Mouse (Mus musculus) CH12.LX (cell line): ENCODE data around the gene Siglecg. TPM values are rescaled to one million over a fixed set of nuclear protein-coding genes. Genes with fewer than 3 reads are reported as not detected.

Source experiments
- DNase-seq: peaks from one replicate; pipeline ENCODE4 v3.0.0-alpha.2; 2013; ENCODE audit errors: extremely low read depth
- H3K27ac ChIP-seq: 2 replicates; pipeline ENCODE4 v1.5.1; 2012; ENCODE audit warnings: low read depth, mild to moderate bottlenecking, control low read depth, moderate library complexity; ENCODE audit not compliant: insufficient read depth
- H3K27me3 ChIP-seq: replicated peaks from 2 replicates; pipeline ENCODE3; 2012; ENCODE audit warnings: inconsistent platforms
- H3K36me3 ChIP-seq, 2 experiments: replicated peaks in 1 of 2; 2 replicates each; pipeline versions ENCODE3 to v1.6.1; 2012; ENCODE audit warnings: inconsistent platforms in 1 of 2, low read length in 1 of 2, mild to moderate bottlenecking in 1 of 2, mixed read lengths in 1 of 2, moderate library complexity in 1 of 2; ENCODE audit not compliant: control insufficient read depth in 1 of 2, insufficient read depth in 1 of 2
- H3K4me1 ChIP-seq, 2 experiments: 2 replicates each; pipeline ENCODE4 v1.6.1; 2012; ENCODE audit warnings: inconsistent platforms in 1 of 2, moderate library complexity in 1 of 2; ENCODE audit not compliant: insufficient read depth in 2 of 2, control insufficient read depth in 1 of 2
- H3K4me2 ChIP-seq: 2 replicates; pipeline ENCODE4 v1.6.1; 2012; ENCODE audit warnings: low read depth, mild to moderate bottlenecking, control low read depth; ENCODE audit not compliant: poor library complexity, insufficient read depth, severe bottlenecking
- H3K4me3 ChIP-seq, 3 experiments: fragments of 150-350 bp in 1 of 3; sonication (generic) in 1 of 3; replicated peaks in 1 of 3; 2 replicates each; pipeline versions ENCODE3 to v1.5.1; 2011 to 2012; ENCODE audit warnings: low read depth in 2 of 3, low read length in 2 of 3, mild to moderate bottlenecking in 2 of 3, moderate library complexity in 2 of 3, control low read depth in 1 of 3, improper control_type of control experiment in 1 of 3, inconsistent platforms in 1 of 3, mixed read lengths in 1 of 3; ENCODE audit not compliant: poor library complexity in 1 of 3
- H3K79me2 ChIP-seq: replicated peaks from 2 replicates; pipeline ENCODE4 v1.6.1; 2012; ENCODE audit warnings: mild to moderate bottlenecking, moderate library complexity; ENCODE audit not compliant: control insufficient read depth, poor library complexity, insufficient read depth, severe bottlenecking; ENCODE audit errors: extremely low read depth
- H3K9ac ChIP-seq: 2 replicates; pipeline ENCODE4 v1.6.1; 2012; ENCODE audit warnings: low read depth, mild to moderate bottlenecking, control low read depth, moderate library complexity; ENCODE audit not compliant: insufficient read depth
- H3K9me3 ChIP-seq: replicated peaks from 2 replicates; pipeline ENCODE3; 2012; ENCODE audit warnings: low read length, inconsistent platforms, mixed read lengths
- BHLHE40 ChIP-seq: IDR thresholded peaks from 2 replicates; pipeline ENCODE4 v1.6.1; 2011; ENCODE audit warnings: mild to moderate bottlenecking, low read depth, low read length, improper control_type of control experiment
- CHD2 ChIP-seq: IDR thresholded peaks from 2 replicates; pipeline ENCODE4 v1.6.1; 2011; ENCODE audit warnings: low read length, improper control_type of control experiment
- CTCF ChIP-seq, 2 experiments: IDR thresholded peaks in 1 of 2; conservative IDR thresholded peaks in 1 of 2; 2 replicates each; pipeline ENCODE4 v1.5.1; 2011 to 2012; ENCODE audit warnings: low read depth in 2 of 2, low read length in 2 of 2, improper control_type of control experiment in 1 of 2, inconsistent platforms in 1 of 2, mild to moderate bottlenecking in 1 of 2, moderate library complexity in 1 of 2
- ELF1 ChIP-seq: IDR thresholded peaks from 2 replicates; pipeline ENCODE4 v1.6.1; 2014; ENCODE audit warnings: low read depth, mild to moderate bottlenecking, inconsistent platforms, low read length, improper control_type of control experiment
- EP300 ChIP-seq: IDR thresholded peaks from 2 replicates; pipeline ENCODE4 v1.6.1; 2011; ENCODE audit warnings: low read length, improper control_type of control experiment
- MAX ChIP-seq: IDR thresholded peaks from 2 replicates; pipeline ENCODE4 v1.6.1; 2011; ENCODE audit warnings: low read length, improper control_type of control experiment
- MAZ ChIP-seq: IDR thresholded peaks from 2 replicates; pipeline ENCODE4 v1.6.1; 2012; ENCODE audit warnings: low read depth, mild to moderate bottlenecking, inconsistent platforms, low read length, improper control_type of control experiment, moderate library complexity
- MXI1 ChIP-seq: IDR thresholded peaks from 2 replicates; pipeline ENCODE4 v1.6.1; 2011; ENCODE audit warnings: mild to moderate bottlenecking, low read depth, low read length, improper control_type of control experiment
- NELFE ChIP-seq: IDR thresholded peaks from 2 replicates; pipeline ENCODE4 v1.6.1; 2011; ENCODE audit warnings: low read depth, low read length, improper control_type of control experiment
- NRF1 ChIP-seq: IDR thresholded peaks from 2 replicates; pipeline ENCODE4 v1.6.1; 2014; ENCODE audit warnings: low read depth, mild to moderate bottlenecking, inconsistent platforms, low read length, improper control_type of control experiment, moderate library complexity
- PAX5 ChIP-seq: IDR thresholded peaks from 2 replicates; pipeline ENCODE4 v1.6.1; 2012; ENCODE audit warnings: low read length, inconsistent platforms, mixed read lengths
- RAD21 ChIP-seq: IDR thresholded peaks from 2 replicates; pipeline ENCODE4 v1.6.1; 2011; ENCODE audit warnings: low read depth, mild to moderate bottlenecking, low read length, improper control_type of control experiment, moderate library complexity
- SMC3 ChIP-seq: IDR thresholded peaks from 2 replicates; pipeline ENCODE4 v1.6.1; 2011; ENCODE audit warnings: low read depth, low read length, improper control_type of control experiment
- TBP ChIP-seq: conservative IDR thresholded peaks from 2 replicates; pipeline ENCODE4 v1.6.1; 2011; ENCODE audit warnings: low read depth, low read length, improper control_type of control experiment
- TCF12 ChIP-seq: IDR thresholded peaks from 2 replicates; pipeline ENCODE4 v1.6.1; 2014; ENCODE audit warnings: low read depth, mild to moderate bottlenecking, inconsistent platforms, low read length, improper control_type of control experiment
- UBTF ChIP-seq: IDR thresholded peaks from 2 replicates; pipeline ENCODE4 v1.6.1; 2012; ENCODE audit warnings: low read depth, mild to moderate bottlenecking, inconsistent platforms, low read length, improper control_type of control experiment, moderate library complexity
- USF1 ChIP-seq: IDR thresholded peaks from 2 replicates; pipeline ENCODE4 v1.6.1; 2014; ENCODE audit warnings: low read depth, mild to moderate bottlenecking, inconsistent platforms, low read length, improper control_type of control experiment
- ZC3H11A ChIP-seq: IDR thresholded peaks from 2 replicates; pipeline ENCODE4 v1.6.1; 2012; ENCODE audit warnings: low read depth, mild to moderate bottlenecking, inconsistent platforms, low read length, improper control_type of control experiment
- ZNF384 ChIP-seq: IDR thresholded peaks from 2 replicates; pipeline ENCODE4 v1.6.1; 2012; ENCODE audit warnings: low read depth, low read length, improper control_type of control experiment, inconsistent platforms
- dilution Hi-C: fragments of 300-500 bp; cut with MboI; formaldehyde crosslinking; loops from 2 replicates; pipeline ENCODE4 v1.14.3; 2020; ENCODE audit warnings: low sequenced_read_pairs; ENCODE audit not compliant: extremely low pct_unique_long_range_greater_than_20kb, extremely low pct_ligation_motif_present
- in situ Hi-C: fragments of 300-500 bp; cut with MboI; formaldehyde crosslinking; loops from 3 replicates; pipeline ENCODE4 v1.14.3; 2019; ENCODE audit warnings: low sequenced_read_pairs, low pct_ligation_motif_present, low pct_unique_long_range_greater_than_20kb, mixed read lengths
- polyA plus RNA-seq: library from polyadenylated mRNA; unstranded; fragments of >175 nt; gene quantifications from 2 replicates; pipeline ENCODE4 v1.2.1, GENCODE M21; 2012; ENCODE audit warnings: low read depth; ENCODE audit not compliant: insufficient read length
- total RNA-seq, 2 experiments: library from RNA; depleted of rRNA; stranded (reverse); fragments of 300-350 nt in 1 of 2; fragments of >200 nt in 1 of 2; gene quantifications; 2 replicates each; pipeline ENCODE4 v1.2.3; 2012 to 2014

The Siglecg gene
- total and polyA plus RNA-seq, 3 experiments, result 29.7 to 58.2 (median 31.2) TPM

- peak; percentile 76 for DNase-seq
- Histone ChIP-seq H3K27me3 (no peaks in the 10 kb centered on the region), H3K27ac (no peak overlapping the region), H3K79me2 (no peaks in the 10 kb centered on the region), H3K36me3 (no peaks in the 10 kb centered on the region), H3K9ac (no peak overlapping the region), H3K9me3 (no peaks in the 10 kb centered on the region), H3K4me3 (peak overlapping the region; percentile 60 to 68 (median 66)), H3K4me1 (peaks cover 3 to 8% of the 10 kb centered on the region in 2 experiments; a peak in 3 of 4 replicates), H3K4me2 (peak overlapping the region; percentile 68)
- in situ Hi-C loops, result loop anchor here (10.0 kb wide), 2 partner anchors 121 to 181 kb away; no protein-coding TSS in a partner anchor
- no peak for TF ChIP-seq PAX5
- peak; percentile 69; the same call in 1 of the 2 replicates for TF ChIP-seq BHLHE40
- peak; percentile 19; the same call in 1 of the 2 replicates for TF ChIP-seq ELF1
- no peak for TF ChIP-seq TBP
- no peak for TF ChIP-seq NRF1
- TF ChIP-seq RAD21, result peak; percentile 75
- peak; percentile 49; the same call in 1 of the 2 replicates for TF ChIP-seq NELFE
- TF ChIP-seq MAZ, result peak; percentile 90
- peak; percentile 42; the same call in 1 of the 2 replicates for TF ChIP-seq ZC3H11A
- TF ChIP-seq USF1, result no peak
- TF ChIP-seq ZNF384, result no peak
- TF ChIP-seq CHD2, result no peak
- TF ChIP-seq SMC3, result peak; percentile 96
- no peak for TF ChIP-seq UBTF
- TF ChIP-seq MXI1, result 0 out of 2 replicates have a peak, but pooled peaks have one; percentile 42
- no peak for TF ChIP-seq EP300
- TF ChIP-seq TCF12, result no peak
- TF ChIP-seq MAX, result peak; percentile 21; the same call in 1 of the 2 replicates
- peak; percentile 31 to 97; a peak in 2 of 4 replicates for TF ChIP-seq CTCF (conservative IDR thresholded peaks at IDR 0.05 in 1 of 2, IDR thresholded peaks at IDR 0.05 in 1 of 2; ENCODE audit: low read depth in 2 of 2, low read length in 2 of 2)
- dilution Hi-C loops, result no loop called here
These were observed 58.2 kb downstream of the Siglecg start for GRCm38 (mm10) chr7:43466099-43466694.

Other genes starting within 250 kb of the Siglecg start
- 9.8 and 10.9 TPM in 2 replicates for gene Zfp715, start 94.9 kb upstream of the Siglecg start, total RNA-seq (2012; rRNA removed)
- 17.1 and 19.1 TPM in 2 replicates for gene Zfp715, start 94.9 kb upstream of the Siglecg start, total RNA-seq (2014; rRNA removed)
- gene Zfp715, start 94.9 kb upstream of the Siglecg start, polyA plus RNA-seq, result 10.7 and 13.3 TPM in 2 replicates
- gene Siglecf, start 56.9 kb upstream of the Siglecg start, total RNA-seq (2012; rRNA removed), result 0.25 and 0.34 TPM in 2 replicates
- 0.66 and 0.77 TPM in 2 replicates for gene Siglecf, start 56.9 kb upstream of the Siglecg start, total RNA-seq (2014; rRNA removed)
- gene Siglecf, start 56.9 kb upstream of the Siglecg start, polyA plus RNA-seq, result 1.3 and 1.7 TPM in 2 replicates
- gene Lim2, start 19.5 kb downstream of the Siglecg start, total RNA-seq (2012; rRNA removed), result not detected in 2 replicates
- not detected in 2 replicates for gene Lim2, start 19.5 kb downstream of the Siglecg start, total RNA-seq (2014; rRNA removed)
- 0.10 TPM in 1 of 2 replicates, not detected in the other for gene Lim2, start 19.5 kb downstream of the Siglecg start, polyA plus RNA-seq
- 0.25 TPM in 1 of 2 replicates, not detected in the other for gene Nkg7, start 28.9 kb downstream of the Siglecg start, total RNA-seq (2012; rRNA removed)
- gene Nkg7, start 28.9 kb downstream of the Siglecg start, total RNA-seq (2014; rRNA removed), result not detected in 2 replicates
- gene Nkg7, start 28.9 kb downstream of the Siglecg start, polyA plus RNA-seq, result not detected in 2 replicates
- not detected in 2 replicates for gene Cldnd2, start 32.6 kb downstream of the Siglecg start, total RNA-seq (2012; rRNA removed)
- not detected in 2 replicates for gene Cldnd2, start 32.6 kb downstream of the Siglecg start, total RNA-seq (2014; rRNA removed)
- not detected in 2 replicates for gene Cldnd2, start 32.6 kb downstream of the Siglecg start, polyA plus RNA-seq
- 186 and 201 TPM in 2 replicates for gene Etfb, start 35.9 kb downstream of the Siglecg start, total RNA-seq (2012; rRNA removed)
- gene Etfb, start 35.9 kb downstream of the Siglecg start, total RNA-seq (2014; rRNA removed), result 147 and 157 TPM in 2 replicates
- gene Etfb, start 35.9 kb downstream of the Siglecg start, polyA plus RNA-seq, result 201 and 248 TPM in 2 replicates
- gene Gm45233, start 35.9 kb downstream of the Siglecg start, total RNA-seq (2012; rRNA removed), result not detected in 2 replicates
- gene Gm45233, start 35.9 kb downstream of the Siglecg start, total RNA-seq (2014; rRNA removed), result 0.39 TPM in 1 of 2 replicates, not detected in the other
- 0.66 TPM in 1 of 2 replicates, not detected in the other for gene Gm45233, start 35.9 kb downstream of the Siglecg start, polyA plus RNA-seq
- 0.17 TPM in 2 replicates for gene Vsig10l, start 54.9 kb downstream of the Siglecg start, total RNA-seq (2012; rRNA removed)
- 0.12 TPM in 2 replicates for gene Vsig10l, start 54.9 kb downstream of the Siglecg start, total RNA-seq (2014; rRNA removed)
- gene Vsig10l, start 54.9 kb downstream of the Siglecg start, polyA plus RNA-seq, result 0.99 and 1.8 TPM in 2 replicates
- gene Iglon5, start 81.9 kb downstream of the Siglecg start, total RNA-seq (2012; rRNA removed), result not detected in 2 replicates
- gene Iglon5, start 81.9 kb downstream of the Siglecg start, total RNA-seq (2014; rRNA removed), result not detected in 2 replicates
- not detected in 2 replicates for gene Iglon5, start 81.9 kb downstream of the Siglecg start, polyA plus RNA-seq
- gene 4931406B18Rik, start 97.7 kb downstream of the Siglecg start, total RNA-seq (2012; rRNA removed), result not detected in 2 replicates
- gene 4931406B18Rik, start 97.7 kb downstream of the Siglecg start, total RNA-seq (2014; rRNA removed), result not detected in 2 replicates
- not detected in 2 replicates for gene 4931406B18Rik, start 97.7 kb downstream of the Siglecg start, polyA plus RNA-seq
- 0.08 TPM in 1 of 2 replicates, not detected in the other for gene Cd33, start 136.2 kb downstream of the Siglecg start, total RNA-seq (2012; rRNA removed)
- gene Cd33, start 136.2 kb downstream of the Siglecg start, total RNA-seq (2014; rRNA removed), result 0.09 and 0.43 TPM in 2 replicates
- gene Cd33, start 136.2 kb downstream of the Siglecg start, polyA plus RNA-seq, result 0.33 and 0.40 TPM in 2 replicates
- 2.5 and 2.9 TPM in 2 replicates for gene Zfp658, start 154.1 kb downstream of the Siglecg start, total RNA-seq (2012; rRNA removed)
- 3.3 and 3.4 TPM in 2 replicates for gene Zfp658, start 154.1 kb downstream of the Siglecg start, total RNA-seq (2014; rRNA removed)
- gene Zfp658, start 154.1 kb downstream of the Siglecg start, polyA plus RNA-seq, result 2.0 and 2.3 TPM in 2 replicates
- 5.8 and 6.6 TPM in 2 replicates for gene Zfp719, start 171.4 kb downstream of the Siglecg start, total RNA-seq (2012; rRNA removed)
- gene Zfp719, start 171.4 kb downstream of the Siglecg start, total RNA-seq (2014; rRNA removed), result 8.6 and 9.8 TPM in 2 replicates
- 3.5 and 5.8 TPM in 2 replicates for gene Zfp719, start 171.4 kb downstream of the Siglecg start, polyA plus RNA-seq
- gene Zfp819, start 199.0 kb downstream of the Siglecg start, total RNA-seq (2012; rRNA removed), result not detected in 2 replicates
- gene Zfp819, start 199.0 kb downstream of the Siglecg start, total RNA-seq (2014; rRNA removed), result not detected in 2 replicates
- gene Zfp819, start 199.0 kb downstream of the Siglecg start, polyA plus RNA-seq, result not detected in 2 replicates
- gene Ceacam18, start 226.5 kb downstream of the Siglecg start, total RNA-seq (2012; rRNA removed), result not detected in 2 replicates
- gene Ceacam18, start 226.5 kb downstream of the Siglecg start, total RNA-seq (2014; rRNA removed), result not detected in 2 replicates
- gene Ceacam18, start 226.5 kb downstream of the Siglecg start, polyA plus RNA-seq, result not detected in 2 replicates